Mouse (Mus musculus) kidney, adult 9 months (tissue): ENCODE results near the gene Arf5.
A peak's percentile ranks its signal among the peaks of the same experiment; 100 is the strongest.

Experiments used
- DNase-seq: peaks from one replicate; pipeline ENCODE4 v3.0.0; 2022

Arf5 gene

GRCm38 (mm10) chr6:28423313-28423712 is at the start of gene Arf5:
TSS of gene Arf5 (plus strand) at chr6:28423560.
- DNase-seq = peak; percentile 95

- DNase-seq = no peak
These were observed 41.4 kb upstream of the Arf5 start for GRCm38 (mm10) chr6:28381983-28382382.

DNA sequence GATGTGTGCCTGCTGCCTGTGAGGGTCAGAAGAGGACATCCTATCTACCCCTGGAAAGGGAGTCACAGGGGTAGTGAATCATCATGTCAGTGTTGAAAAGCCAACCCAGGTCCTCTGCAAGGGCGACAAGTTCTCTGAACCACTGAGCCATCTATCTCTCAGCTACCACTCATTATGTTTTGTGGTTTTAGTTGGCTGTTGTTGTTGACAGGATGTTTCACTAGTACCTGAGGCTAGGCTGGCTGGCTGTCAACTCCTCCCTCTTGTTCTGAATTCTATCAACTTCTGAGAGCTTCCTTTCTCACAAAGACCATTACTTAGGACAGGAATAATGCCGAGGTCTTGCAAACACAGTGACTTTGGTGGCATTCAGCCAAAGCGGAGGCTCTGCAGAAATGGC is 38.2 kb upstream of the Arf5 start:
- DNase-seq = no peak

DNA sequence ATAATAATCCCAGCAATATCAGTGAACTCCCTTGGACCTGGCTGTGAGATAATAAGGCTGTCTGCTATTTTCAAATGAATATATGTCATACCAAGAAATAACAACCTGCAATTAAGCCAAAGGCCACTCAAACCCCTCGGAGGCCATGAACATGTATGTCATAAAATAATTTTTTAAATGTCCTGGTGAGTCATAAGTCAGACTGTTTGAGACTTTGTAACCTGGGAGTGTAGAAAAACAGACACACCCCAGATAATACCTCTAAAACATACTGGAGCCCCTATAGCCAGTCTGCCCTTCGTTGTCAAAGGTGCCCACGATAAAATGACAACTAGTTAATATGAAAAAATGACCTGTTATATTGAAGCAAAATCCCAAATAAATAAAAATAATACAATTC is 34.3 kb upstream of the Arf5 start:
- DNase-seq = no peak

DNA sequence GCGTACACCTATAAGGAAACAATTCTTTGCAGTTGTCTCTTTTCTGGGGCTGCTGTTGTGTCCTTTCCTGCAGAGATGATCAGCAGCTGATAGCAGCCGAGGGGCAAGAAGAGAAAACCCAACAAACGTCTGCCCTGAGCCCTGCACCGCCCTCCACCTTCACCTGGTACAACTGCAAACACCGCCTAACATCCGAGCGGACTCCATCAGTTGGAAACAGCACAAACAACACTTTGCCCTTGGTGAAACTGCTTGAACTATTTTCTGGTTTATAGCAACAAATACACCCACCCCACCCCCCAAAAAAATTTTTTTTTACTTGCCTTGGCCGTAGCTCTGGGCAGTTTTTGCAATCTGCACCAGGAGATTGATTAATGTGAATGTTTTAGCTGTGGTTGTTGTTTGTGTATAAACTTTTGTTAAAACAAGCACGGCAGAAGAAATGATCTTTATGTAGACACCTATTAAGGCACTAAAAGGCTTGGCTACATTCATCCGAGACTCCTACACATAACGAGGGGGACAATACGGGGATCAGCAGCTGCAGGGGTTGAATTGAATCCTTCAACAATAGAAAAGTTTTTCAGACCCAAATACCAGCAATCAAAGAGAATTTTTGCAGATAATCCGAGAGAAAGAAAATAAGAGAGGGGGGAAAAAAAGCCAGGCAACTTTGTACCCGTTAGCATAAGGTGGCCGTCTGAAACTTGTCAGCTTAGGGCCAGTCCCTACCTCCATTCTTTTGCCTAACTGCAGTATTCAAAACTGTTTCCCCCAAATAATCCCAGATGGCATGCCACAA is 27.1 kb upstream of the Arf5 start:
- no peak for DNase-seq

DNA sequence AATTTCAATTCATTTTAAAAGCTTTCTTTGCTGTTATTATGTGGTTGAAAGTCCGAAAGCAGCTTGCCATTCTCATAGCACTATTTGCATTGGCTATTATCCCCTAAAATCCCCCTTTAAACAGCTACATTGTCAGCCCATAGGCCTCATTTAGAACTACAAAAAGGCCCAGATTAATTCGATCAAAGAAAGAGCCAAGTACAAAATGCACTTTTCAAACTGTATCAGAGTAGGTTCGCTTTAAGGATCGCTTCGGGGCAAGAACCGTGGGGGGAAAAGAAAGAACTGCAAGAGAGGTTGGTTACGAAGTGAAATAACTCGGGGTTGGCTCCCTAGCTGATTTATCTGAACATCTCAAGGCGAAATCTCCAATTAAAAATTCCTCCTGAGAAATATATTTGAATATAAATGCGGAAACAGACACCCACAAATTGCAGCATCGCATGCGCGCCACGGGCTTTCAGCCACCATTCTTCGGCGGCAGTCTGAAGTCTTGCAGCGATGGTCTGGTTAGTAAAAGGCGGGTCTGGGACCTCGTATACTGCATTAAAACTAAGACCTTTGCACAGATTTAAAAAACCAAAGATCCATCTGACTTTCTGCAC is 26.4 kb upstream of the Arf5 start:
- DNase-seq = no peak

DNA sequence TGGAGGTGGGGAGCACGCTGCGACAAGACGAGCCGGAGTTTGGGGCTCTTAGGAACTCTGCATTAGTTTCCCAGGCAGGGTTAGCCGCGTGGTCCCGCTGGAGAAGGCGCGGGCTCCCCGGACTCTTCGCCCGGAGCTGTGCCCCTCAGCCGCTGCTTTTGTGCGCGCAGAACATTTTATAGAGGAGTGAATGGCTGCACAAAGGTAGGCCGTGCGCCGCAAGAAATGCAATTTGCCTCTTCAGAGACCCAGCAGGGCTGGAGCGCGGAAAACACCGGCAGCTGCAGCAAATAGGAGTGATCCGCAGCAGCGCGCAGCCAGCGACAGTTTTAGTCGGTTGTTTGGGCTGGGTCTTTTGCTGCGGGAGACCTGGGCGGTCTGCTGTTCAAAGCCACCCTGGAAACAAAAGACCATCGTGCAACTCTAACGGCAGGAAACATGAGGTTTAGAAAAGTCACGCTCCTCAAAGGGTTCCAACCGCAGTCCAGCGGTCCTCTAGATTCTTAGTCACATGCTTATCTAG is 25.6 kb upstream of the Arf5 start, which contains the start of gene Zfp800:
TSS of gene Zfp800 (minus strand) at position 325 of the 523 bp plus-strand sequence.
- DNase-seq = no peak

DNA sequence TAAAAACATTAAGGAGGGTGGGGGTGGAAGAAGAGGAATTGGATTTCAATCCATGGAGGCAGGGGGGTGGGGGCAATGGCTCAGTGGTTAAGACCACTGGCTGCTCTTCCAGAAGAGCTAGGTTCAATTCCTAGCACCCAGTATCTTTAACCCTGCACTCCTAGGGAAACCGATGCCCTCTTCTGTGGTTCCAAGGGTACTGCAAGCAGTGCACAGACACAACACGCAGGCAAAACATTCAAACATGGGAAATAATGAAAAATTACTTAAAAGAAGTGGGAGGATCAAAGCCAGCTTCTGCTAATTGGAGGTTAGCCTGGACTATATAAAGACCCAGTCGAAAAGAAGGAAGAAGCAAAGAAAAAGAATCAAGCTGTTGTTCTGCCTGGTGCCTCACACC is 24.6 kb upstream of the Arf5 start:
- DNase-seq = no peak

GRCm38 (mm10) chr6:28399791-28400190 is 23.6 kb upstream of the Arf5 start:
- DNase-seq = no peak

DNA sequence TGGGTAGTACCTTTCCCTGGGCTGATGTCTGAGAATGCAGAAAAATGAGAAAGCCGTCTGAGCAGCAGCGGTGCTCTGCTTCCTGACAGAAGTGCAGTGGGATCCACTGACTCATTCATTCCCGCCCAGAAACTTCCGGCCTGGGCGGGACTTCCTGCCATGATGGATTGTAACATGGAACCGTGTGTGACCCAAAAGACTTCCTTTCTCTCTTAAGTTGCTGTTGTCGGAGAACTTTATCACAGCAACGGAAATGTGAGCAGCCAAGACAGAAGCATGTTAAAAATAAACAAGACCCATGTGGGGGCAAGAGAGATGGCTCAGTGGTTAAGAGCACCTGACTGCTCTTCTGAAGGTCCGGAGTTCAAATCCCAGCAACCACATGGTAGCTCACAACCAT is 13.3 kb upstream of the Arf5 start:
- peak; percentile 63 for DNase-seq

- no peak for DNase-seq
These were observed 12.1 kb upstream of the Arf5 start for GRCm38 (mm10) chr6:28411236-28411635.

GRCm38 (mm10) chr6:28416981-28417380 is 6.4 kb upstream of the Arf5 start:
- DNase-seq = no peak

DNA sequence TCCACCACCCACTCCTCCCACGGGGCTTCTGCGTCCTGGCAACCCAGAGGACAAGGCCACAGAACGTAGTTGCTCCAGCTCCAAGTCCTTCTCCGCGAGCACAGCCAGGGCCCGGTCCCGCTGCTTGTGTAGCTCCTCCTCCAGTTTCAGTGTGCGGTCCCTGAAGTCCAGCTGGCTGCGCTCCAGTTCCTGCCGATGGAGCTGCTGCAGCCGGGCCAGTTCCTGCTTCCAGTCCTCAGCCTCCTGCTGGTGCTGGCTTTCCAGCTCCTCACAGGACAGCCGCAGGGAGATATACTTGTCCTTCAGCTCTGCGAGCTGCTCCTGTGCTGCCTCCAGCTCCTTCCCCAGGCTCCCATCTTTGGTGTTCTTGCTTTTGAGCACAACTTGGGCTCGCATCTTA is 4.9 kb upstream of the Arf5 start:
- peak; percentile 73 for DNase-seq

DNA sequence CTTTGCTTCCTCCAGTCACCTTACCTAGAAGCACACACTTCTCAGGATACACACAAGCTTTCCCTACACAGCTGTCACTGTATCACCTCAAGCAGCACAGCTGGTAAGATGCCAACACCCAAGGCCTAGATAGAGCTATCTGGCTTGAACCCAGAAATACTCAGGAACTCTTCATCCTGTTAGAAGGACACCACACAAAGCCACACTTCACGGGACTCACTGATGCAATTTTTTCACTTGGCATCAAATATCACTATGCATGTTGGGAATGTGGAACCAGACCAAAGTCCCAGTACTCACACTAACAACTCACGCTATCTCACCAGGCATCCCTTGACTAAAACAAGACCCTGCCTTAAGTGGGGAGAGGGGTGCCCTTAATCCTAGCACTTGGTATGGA is 3.7 kb upstream of the Arf5 start:
- no peak for DNase-seq

- no peak for DNase-seq
These were observed 3.0 kb upstream of the Arf5 start for GRCm38 (mm10) chr6:28420361-28420760.

DNA sequence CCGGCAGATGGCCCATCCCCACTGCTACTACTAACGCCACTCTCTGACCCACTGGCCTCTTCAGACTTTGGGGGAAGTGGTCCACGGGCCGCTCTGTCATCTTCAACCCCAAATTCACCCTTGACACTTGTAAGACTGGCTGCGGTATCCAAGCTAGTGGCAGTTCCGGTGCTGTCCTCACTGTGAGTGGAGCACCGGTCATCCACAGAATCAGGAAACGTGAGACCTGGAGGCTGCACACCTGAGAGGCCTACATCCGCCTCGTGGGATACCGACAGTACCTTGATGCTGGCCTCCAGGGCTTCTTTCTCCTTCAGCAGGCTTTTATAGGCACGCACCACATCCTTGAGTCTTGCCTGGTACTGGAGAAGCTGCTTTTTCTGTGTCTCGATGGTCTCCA is 2.5 kb upstream of the Arf5 start:
- no peak for DNase-seq

DNA sequence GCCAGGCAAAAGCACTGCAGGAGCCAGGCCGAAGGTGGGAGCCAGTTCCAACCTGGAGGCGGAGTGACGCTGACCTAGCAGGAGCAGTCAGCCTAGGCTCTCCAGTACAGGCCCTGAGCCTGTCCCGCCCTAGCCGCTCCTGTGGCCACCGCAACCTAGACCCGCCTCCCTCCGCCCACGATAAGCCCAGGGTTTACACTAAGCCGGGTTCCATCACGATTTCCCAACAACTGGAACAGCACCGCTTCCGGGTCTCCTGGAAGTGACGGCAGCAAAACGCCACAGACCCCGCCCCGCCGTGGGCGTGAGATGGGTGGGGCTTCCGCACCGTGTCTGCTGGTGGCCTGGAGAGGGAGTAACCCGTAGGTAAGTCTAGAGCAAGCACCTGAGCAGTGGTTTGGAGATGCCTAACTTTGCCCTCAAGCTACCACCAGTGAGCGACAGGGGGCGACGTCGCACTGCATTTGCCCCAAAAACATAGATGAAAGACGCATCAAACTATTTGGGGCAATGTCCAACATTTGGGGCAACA is 1.8 kb upstream of the Arf5 start:
- DNase-seq = peak; percentile 99

GRCm38 (mm10) chr6:28422651-28423290 is 589 bp upstream of the Arf5 start:
- DNase-seq = peak; percentile 23

- peak; percentile 60 for DNase-seq
These were observed 671 bp downstream of the Arf5 start for GRCm38 (mm10) chr6:28423767-28424695.

- DNase-seq = no peak
These were observed 1.7 kb downstream of the Arf5 start for GRCm38 (mm10) chr6:28425019-28425418.

DNA sequence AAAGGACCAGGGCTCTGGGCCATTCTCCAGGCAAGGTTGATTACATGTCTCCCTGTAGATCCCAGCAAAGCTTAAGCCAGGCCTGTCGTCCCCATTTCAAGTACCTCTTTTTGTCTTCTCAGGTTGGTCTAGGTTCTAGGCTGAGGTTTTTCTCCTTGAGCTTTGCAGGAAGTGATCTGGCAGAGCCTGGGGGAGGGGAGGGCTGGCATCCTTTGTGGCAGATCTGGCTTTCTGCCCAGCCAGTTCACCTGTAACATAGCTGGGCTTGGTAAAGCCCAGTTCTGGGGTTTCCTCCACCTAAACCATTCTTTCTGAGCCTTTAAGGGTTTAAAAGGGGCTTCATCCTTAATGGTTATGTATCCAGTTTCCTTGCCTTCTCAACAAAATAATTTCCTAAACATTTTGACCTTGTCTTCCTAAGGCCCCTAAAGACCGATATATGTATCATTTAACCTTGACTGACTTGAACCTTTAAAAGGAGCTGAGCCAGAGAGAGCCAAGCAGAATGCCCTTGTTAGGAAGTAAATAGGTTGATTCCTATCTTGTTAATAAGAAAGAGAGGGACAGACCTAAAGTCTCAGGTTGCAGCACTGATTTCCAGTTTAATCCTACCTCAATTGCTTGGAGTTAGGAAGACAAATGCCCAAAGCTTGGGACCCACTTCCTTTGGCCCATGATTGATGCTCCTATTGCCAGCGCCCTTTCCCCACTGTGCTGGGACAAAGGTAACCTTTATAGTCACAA is 3.9 kb downstream of the Arf5 start, which contains the start of gene Fscn3:
TSS of gene Fscn3 (plus strand) at position 694 of the 744 bp plus-strand sequence.
- DNase-seq = peak; percentile 56

DNA sequence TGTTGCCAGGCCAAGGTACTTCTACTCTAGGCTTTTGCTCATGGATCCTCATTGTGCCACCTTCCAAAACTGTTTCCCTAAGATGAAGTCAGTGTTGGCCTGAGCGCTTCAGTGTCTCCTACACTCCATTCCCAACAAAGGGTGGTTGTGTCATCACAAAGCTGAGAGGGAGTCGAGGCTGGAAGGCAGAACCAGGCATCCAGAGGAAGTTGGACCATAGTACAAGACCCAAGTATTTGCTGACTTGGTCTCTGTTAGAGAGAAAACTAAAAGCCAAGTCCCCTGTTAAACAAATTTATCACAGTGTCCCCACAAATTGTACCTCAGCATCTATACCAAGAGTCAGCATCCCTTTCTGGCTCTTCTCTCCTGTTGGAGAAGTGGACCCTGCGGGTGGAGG is 4.9 kb downstream of the Arf5 start, which contains the start of gene Gcc1:
TSS of gene Gcc1 (minus strand) at position 101 of the 400 bp plus-strand sequence.
- no peak for DNase-seq
